Mouse (Mus musculus) limb, embryonic 14.5 days (tissue): ENCODE data around the gene Mat2b. TPM values are rescaled to one million over a fixed set of nuclear protein-coding genes. Genes with fewer than 3 reads are reported as not detected.

ENCODE experiments used
- ATAC-seq: fragments of 200-750 bp; cut with Nextera tagmentation; 2 replicates; pipeline ENCODE4 v1.8.0; 2017; ENCODE audit warnings: low read depth, moderate number of reproducible peaks, moderate TSS enrichment; ENCODE audit not compliant: low FRiP score
- DNase-seq: peaks from one replicate; pipeline ENCODE4 v3.0.0-alpha.2; 2015; ENCODE audit warnings: low spot score
- H3K27ac ChIP-seq: fragments of 300-500 bp; sonication (generic); replicated peaks from 2 replicates; pipeline ENCODE4 v1.5.1; 2014; ENCODE audit warnings: low read depth, mild to moderate bottlenecking, low read length, moderate library complexity, mixed read lengths
- H3K27me3 ChIP-seq: fragments of 300-500 bp; sonication (generic); 2 replicates; pipeline ENCODE4 v1.6.1; 2014; ENCODE audit warnings: low read length, mixed read lengths; ENCODE audit not compliant: control insufficient read depth, insufficient read depth
- H3K36me3 ChIP-seq: fragments of 300-500 bp; sonication (generic); 2 replicates; pipeline ENCODE4 v1.6.1; 2014; ENCODE audit warnings: mild to moderate bottlenecking, low read length, moderate library complexity, mixed read lengths; ENCODE audit not compliant: control insufficient read depth, insufficient read depth
- H3K4me1 ChIP-seq: fragments of 300-500 bp; sonication (generic); 2 replicates; pipeline ENCODE4 v1.6.1; 2014; ENCODE audit warnings: antibody characterized with exemption, low read length, mixed read lengths; ENCODE audit not compliant: control insufficient read depth, insufficient read depth
- H3K4me2 ChIP-seq: fragments of 300-500 bp; sonication (generic); replicated peaks from 2 replicates; pipeline ENCODE4 v1.6.1; 2014; ENCODE audit warnings: low read depth, mild to moderate bottlenecking, low read length, moderate library complexity; ENCODE audit not compliant: severe bottlenecking
- H3K4me3 ChIP-seq: fragments of 300-500 bp; sonication (generic); replicated peaks from 2 replicates; pipeline ENCODE4 v1.5.1; 2014; ENCODE audit warnings: low read length
- H3K9ac ChIP-seq: fragments of 300-500 bp; sonication (generic); 2 replicates; pipeline ENCODE4 v1.6.1; 2014; ENCODE audit warnings: mild to moderate bottlenecking, low read depth, low read length, moderate library complexity; ENCODE audit not compliant: severe bottlenecking
- H3K9me3 ChIP-seq: fragments of 300-500 bp; sonication (generic); 2 replicates; pipeline ENCODE4 v1.6.1; 2016; ENCODE audit warnings: low read length; ENCODE audit not compliant: control insufficient read depth
- POLR2A ChIP-seq: fragments of 200-500 bp; IDR thresholded peaks from 2 replicates; pipeline ENCODE4 v1.8.0; 2012; ENCODE audit warnings: inconsistent platforms, mild to moderate bottlenecking, moderate library complexity, borderline replicate concordance; ENCODE audit not compliant: insufficient read depth, insufficient read length; ENCODE audit errors: extremely low read depth
- WGBS: fragments of 180-500 bp; shearing (Covaris S2); extraction: QIAGEN DNeasy Blood & Tissue Kit; methylation state at CpG from one replicate; pipeline ENCODE4 v1.1.7; 2014; 5-methylcytosine and 5-hydroxymethylcytosine counted together
- polyA plus RNA-seq, 2 experiments: library from polyadenylated mRNA; depleted of rRNA in 1 of 2; stranded (reverse) in 1 of 2; unstranded in 1 of 2; fragments of >200 nt; fragmentation: Nextera tagmentation in 1 of 2; extraction: Ambion mirVana in 1 of 2; gene quantifications; 2 replicates each; pipeline versions ENCODE4 v1.2.1 to v1.2.3; 2012 to 2014

Gene Mat2b
- polyA plus RNA-seq, 2 experiments, result 84.8 to 112 TPM

DNA sequence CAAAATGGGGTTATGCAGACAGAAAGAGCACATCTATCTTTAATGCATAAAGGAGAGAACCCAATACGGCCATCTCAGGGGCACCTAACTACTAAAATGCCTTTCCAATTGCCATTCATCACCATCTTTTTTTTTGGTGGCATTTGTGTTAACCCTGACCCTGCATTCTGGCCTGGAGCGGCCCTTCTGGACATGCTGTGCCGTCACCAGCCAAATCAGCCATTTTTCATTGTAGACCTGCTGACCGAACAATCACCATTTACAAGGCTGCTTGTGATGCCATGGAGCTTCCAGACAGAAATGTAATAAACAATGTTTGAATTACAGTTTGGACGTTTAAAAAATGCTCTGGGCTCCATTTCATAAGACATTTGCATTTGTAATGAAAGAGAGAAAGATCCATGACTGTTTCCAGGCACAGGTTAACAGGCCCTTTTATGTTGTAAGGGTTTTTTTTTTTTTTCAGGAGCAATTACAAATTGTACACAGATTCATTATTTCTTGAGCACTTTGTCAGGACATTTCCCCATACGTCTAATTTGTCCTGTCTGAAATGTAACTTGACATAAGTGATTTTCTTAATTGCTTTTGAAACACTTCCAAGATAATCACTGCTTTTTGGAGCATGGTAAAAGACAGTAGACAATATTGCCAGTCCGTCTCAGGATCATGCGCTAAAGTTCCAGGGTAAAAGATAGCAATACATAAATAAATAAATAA, 45.1 kb downstream of the Mat2b start:
- Histone ChIP-seq H3K4me1 (no peaks in the 10 kb centered on the region), H3K9ac (no peak overlapping the region), H3K4me3 (no peak overlapping the region), H3K27me3 (no peaks in the 10 kb centered on the region), H3K27ac (no peak overlapping the region), H3K36me3 (no peaks in the 10 kb centered on the region), H3K4me2 (no peak overlapping the region), H3K9me3 (no peaks in the 10 kb centered on the region)
- no peak for DNase-seq
- TF ChIP-seq POLR2A, result no peak
- ATAC-seq, result no peak
- 77% methylated on average over 8 of the region's 8 CpGs for WGBS

- Histone ChIP-seq H3K9ac (no peak overlapping the region), H3K27ac (no peak overlapping the region), H3K9me3 (no peaks in the 10 kb centered on the region), H3K36me3 (no peaks in the 10 kb centered on the region), H3K27me3 (no peaks in the 10 kb centered on the region), H3K4me1 (no peaks in the 10 kb centered on the region), H3K4me3 (no peak overlapping the region), H3K4me2 (no peak overlapping the region)
- 62% methylated on average over 2 of the region's 2 CpGs for WGBS
- DNase-seq (no peak), ATAC-seq (no peak)
- no peak for TF ChIP-seq POLR2A
Measured at GRCm38 (mm10) chr11:40647246-40647645, 47.8 kb downstream of the Mat2b start.

Other genes starting within 250 kb of the Mat2b start
- gene Hmmr, start 38.2 kb upstream of the Mat2b start, polyA plus RNA-seq (2012; rRNA removed), result 24.1 and 26.4 TPM in 2 replicates
- gene Hmmr, start 38.2 kb upstream of the Mat2b start, polyA plus RNA-seq (2014; fragmentation: Nextera tagmentation; extraction: Ambion mirVana), result 34.0 and 40.1 TPM in 2 replicates
- gene Nudcd2, start 38.5 kb upstream of the Mat2b start, polyA plus RNA-seq (2012; rRNA removed), result 42.0 and 57.4 TPM in 2 replicates
- gene Nudcd2, start 38.5 kb upstream of the Mat2b start, polyA plus RNA-seq (2014; fragmentation: Nextera tagmentation; extraction: Ambion mirVana), result 140 and 153 TPM in 2 replicates
- 16.7 and 20.8 TPM in 2 replicates for gene Ccng1, start 60.1 kb upstream of the Mat2b start, polyA plus RNA-seq (2012; rRNA removed)
- gene Ccng1, start 60.1 kb upstream of the Mat2b start, polyA plus RNA-seq (2014; fragmentation: Nextera tagmentation; extraction: Ambion mirVana), result 48.1 and 50.0 TPM in 2 replicates